11 mouse cellular contexts compared by ENCODE assay signal in the genomic region with DNA sequence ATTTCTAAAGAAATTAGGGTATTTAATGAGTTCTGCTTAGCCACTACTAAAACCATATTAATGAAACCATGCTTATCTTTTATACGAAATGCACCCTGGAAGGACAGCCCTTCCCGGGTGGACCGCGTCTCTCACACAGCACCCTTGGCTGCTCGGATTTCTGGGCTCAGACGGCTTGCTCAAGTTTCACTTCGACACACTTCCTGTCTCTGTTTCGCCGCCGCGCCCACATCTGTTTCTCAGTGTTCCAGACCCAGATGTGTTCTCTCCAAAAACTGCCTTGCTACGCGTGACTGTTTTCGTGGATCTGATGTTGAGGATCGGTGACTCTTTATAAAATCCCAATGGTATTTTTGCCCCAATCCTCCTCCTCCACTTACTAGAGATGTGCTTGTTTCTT.
A peak's percentile ranks its signal among the peaks of the same experiment; 100 is the strongest.
DNase-seq lines count a peak whose midpoint lies in the region; ATAC-seq lines count a peak whose summit lies in the region.
"Had no signal": no experiment of that assay in that cellular context is flagged by ENCODE, and none has a peak within 500 bp of the region (broad histone marks: within the 10 kb centered on the region; RNA-seq: fewer than 3 reads in every experiment).

No protein-coding gene starts in this region.

- H3K36me3 ChIP-seq in lung, embryonic 15.5 days, result no peaks in the 10 kb centered on the region
- no peaks in the 10 kb centered on the region for H3K36me3 ChIP-seq in forebrain, embryonic 14.5 days (ENCODE audit: control insufficient read depth, insufficient read depth, low read length)
- H3K36me3 ChIP-seq: forebrain, embryonic 10.5 days had no signal

- H3K27ac ChIP-seq in lung, embryonic 15.5 days, result 0 out of 2 replicates have a peak overlapping the region, but pooled peaks have one; percentile 41
- H3K27ac ChIP-seq in forebrain, embryonic 14.5 days (ENCODE audit: low read depth, low read length), result no peak overlapping the region
- H3K27ac ChIP-seq: forebrain, embryonic 10.5 days; hindbrain, postnatal 0 days had no signal

- ATAC-seq in CD4-positive, CD25-positive, alpha-beta regulatory T cell, adult 4 months, result no peak
- ATAC-seq in lung, embryonic 15.5 days (ENCODE audit: borderline replicate concordance, extremely low read depth, low FRiP score, low TSS enrichment), result peak; percentile 72; the same call in 1 of the 2 replicates
- no peak for ATAC-seq in forebrain, embryonic 14.5 days
- ATAC-seq in granulocyte monocyte progenitor cell, adult 5-6 weeks (replicated peaks; ENCODE audit: poor library complexity, severe bottlenecking), result no peak
- ATAC-seq: hindbrain, postnatal 0 days had no signal

- no peak overlapping the region for H3K9ac ChIP-seq in lung, embryonic 15.5 days
- no peak overlapping the region for H3K9ac ChIP-seq in forebrain, embryonic 14.5 days (ENCODE audit: low read length)

- no peaks in the 10 kb centered on the region for H3K9me3 ChIP-seq in lung, embryonic 15.5 days
- H3K9me3 ChIP-seq in forebrain, embryonic 14.5 days (replicated peaks; ENCODE audit: control insufficient read depth, low read length), result no peaks in the 10 kb centered on the region
- H3K9me3 ChIP-seq: forebrain, embryonic 10.5 days had no signal

- peak; percentile 16 for DNase-seq in CD4-positive, CD25-positive, alpha-beta regulatory T cell, adult 2 months (ENCODE audit: low read depth, low spot score)
- peak; percentile 69 for DNase-seq in A20 (ENCODE audit: low read depth, low spot score)
- DNase-seq in gastrocnemius, postnatal 25 days, result peak; percentile 58
- no peak for DNase-seq in forebrain, embryonic 14.5 days (ENCODE audit: low spot score)
- no peak for DNase-seq in right cerebral cortex, adult 18-20 months
- DNase-seq: liver had no signal

- 0 out of 2 replicates have a peak overlapping the region, but pooled peaks have one; percentile 18 for H3K4me2 ChIP-seq in lung, embryonic 15.5 days
- H3K4me2 ChIP-seq in forebrain, embryonic 14.5 days (ENCODE audit: low read length), result no peak overlapping the region

- no peaks in the 10 kb centered on the region for H3K4me1 ChIP-seq in lung, embryonic 15.5 days
- no peaks in the 10 kb centered on the region for H3K4me1 ChIP-seq in forebrain, embryonic 14.5 days (ENCODE audit: control insufficient read depth, insufficient read depth, low read length)

- no peaks in the 10 kb centered on the region for H3K27me3 ChIP-seq in lung, embryonic 15.5 days
- H3K27me3 ChIP-seq in forebrain, embryonic 14.5 days (replicated peaks; ENCODE audit: control insufficient read depth, insufficient read depth, low read length), result no peaks in the 10 kb centered on the region

- no peak overlapping the region for H3K4me3 ChIP-seq in lung, embryonic 15.5 days
- H3K4me3 ChIP-seq in forebrain, embryonic 14.5 days (ENCODE audit: low read depth, low read length), result no peak overlapping the region
- H3K4me3 ChIP-seq: forebrain, embryonic 10.5 days had no signal

- 56% methylated on average over 15 of the region's 15 CpGs for WGBS in lung, embryonic 15.5 days
- WGBS in forebrain, embryonic 14.5 days, result 91% methylated on average over 15 of the region's 15 CpGs

Comparison
In these comparisons a context has a peak if more than half of its experiments do, and no peak if none do; other contexts are left out.
1. DNase-seq: peak in CD4-positive, CD25-positive, alpha-beta regulatory T cell, adult 2 months (single experiment), A20 (single experiment) and gastrocnemius, postnatal 25 days (single experiment); none in forebrain, embryonic 14.5 days (single experiment) and right cerebral cortex, adult 18-20 months (single experiment).